Mouse (Mus musculus): Measurements from ENCODE around the gene Stk11. TPM values are rescaled to one million over a fixed set of nuclear protein-coding genes. Genes with fewer than 3 reads are reported as not detected.
"Not testable (repeated sequence)": the region's sequence is repeated elsewhere in the genome, so short reads cannot be mapped to it uniquely, and the experiment has no call there.

Gene Stk11
- polyA plus RNA-seq, 1 experiment from 2014 or later: 27.0 TPM

GRCm38 (mm10) chr10:80163721-80164120 lies 48.1 kb downstream of the Stk11 start:
- no peak overlapping the region for H3K4me3 ChIP-seq (ENCODE audit: low read depth, low read length)
- H3K4me1 ChIP-seq (replicated peaks; ENCODE audit: control insufficient read depth, insufficient read depth, low read length): peaks cover 73% of the 10 kb centered on the region
- H3K4me2 ChIP-seq (ENCODE audit: low read length): no peak overlapping the region
- no peak for ATAC-seq (replicated peaks; ENCODE audit: low FRiP score, low TSS enrichment, low read depth)
- no peak overlapping the region for H3K9ac ChIP-seq (ENCODE audit: low read length)
- H3K36me3 ChIP-seq (ENCODE audit: control insufficient read depth, insufficient read depth, low read length): no peaks in the 10 kb centered on the region
- 72% methylated on average over 8 of the region's 8 CpGs for WGBS
- no peaks in the 10 kb centered on the region for H3K9me3 ChIP-seq (ENCODE audit: control insufficient read depth, low read length)
- no peak overlapping the region for H3K27ac ChIP-seq (ENCODE audit: low read depth)
- DNase-seq (ENCODE audit: low spot score): no peak
- no peaks in the 10 kb centered on the region for H3K27me3 ChIP-seq (replicated peaks; ENCODE audit: control insufficient read depth, insufficient read depth, low read length)

GRCm38 (mm10) chr10:80164161-80164997 lies 48.8 kb downstream of the Stk11 start:
- H3K9ac ChIP-seq (ENCODE audit: low read length): peak overlapping the region; percentile 45
- no peaks in the 10 kb centered on the region for H3K27me3 ChIP-seq (replicated peaks; ENCODE audit: control insufficient read depth, insufficient read depth, low read length)
- H3K9me3 ChIP-seq (ENCODE audit: control insufficient read depth, low read length): no peaks in the 10 kb centered on the region
- ATAC-seq (replicated peaks; ENCODE audit: low FRiP score, low TSS enrichment, low read depth) (peak; percentile 1; the same call in 1 of the 2 replicates), DNase-seq (ENCODE audit: low spot score) (no peak)
- H3K4me2 ChIP-seq (ENCODE audit: low read length): peak overlapping the region; percentile 96
- WGBS: 9% methylated on average over 44 of the region's 44 CpGs
- H3K27ac ChIP-seq (ENCODE audit: low read depth): peak overlapping the region; percentile 33; the same call in 1 of the 2 replicates
- H3K4me3 ChIP-seq (ENCODE audit: low read depth, low read length): peak overlapping the region; percentile 37
- H3K4me1 ChIP-seq (replicated peaks; ENCODE audit: control insufficient read depth, insufficient read depth, low read length): peaks cover 73% of the 10 kb centered on the region
- no peaks in the 10 kb centered on the region for H3K36me3 ChIP-seq (ENCODE audit: control insufficient read depth, insufficient read depth, low read length)

DNA sequence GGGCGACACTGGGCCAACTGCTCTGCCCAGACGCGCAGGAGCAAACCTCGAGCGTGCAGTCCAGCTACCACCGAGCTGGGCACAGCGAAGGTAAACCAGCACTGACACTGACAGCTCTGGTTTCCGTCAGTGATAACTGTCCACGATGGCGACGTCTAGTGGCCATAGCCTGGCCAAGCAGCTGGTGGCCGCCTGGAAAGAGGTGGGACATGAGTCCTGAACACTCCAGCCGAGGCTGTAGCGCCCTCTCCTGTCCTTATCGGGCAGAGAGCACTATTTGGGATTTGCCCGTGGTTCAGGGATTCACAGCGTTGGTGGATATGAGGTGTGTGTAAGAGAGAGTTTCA lies 49.4 kb downstream of the Stk11 start:
- Histone ChIP-seq H3K36me3 (ENCODE audit: control insufficient read depth, insufficient read depth, low read length) (peaks cover 2% of the 10 kb centered on the region), H3K27me3 (replicated peaks; ENCODE audit: control insufficient read depth, insufficient read depth, low read length) (no peaks in the 10 kb centered on the region), H3K4me2 (ENCODE audit: low read length) (peak overlapping the region; percentile 96), H3K9ac (ENCODE audit: low read length) (no peak overlapping the region), H3K4me3 (ENCODE audit: low read depth, low read length) (peak overlapping the region; percentile 37), H3K27ac (ENCODE audit: low read depth) (peak overlapping the region; percentile 33; the same call in 1 of the 2 replicates), H3K9me3 (ENCODE audit: control insufficient read depth, low read length) (no peaks in the 10 kb centered on the region), H3K4me1 (replicated peaks; ENCODE audit: control insufficient read depth, insufficient read depth, low read length) (peaks cover 73% of the 10 kb centered on the region)
- ATAC-seq (replicated peaks; ENCODE audit: low FRiP score, low TSS enrichment, low read depth): peak; percentile 13
- WGBS: under 1% methylated on average over 17 of the region's 17 CpGs
- peak; percentile 97 for DNase-seq (ENCODE audit: low spot score)

- Histone ChIP-seq H3K27ac (ENCODE audit: low read depth) (peak within 1 kb of the TSS; percentile 98), H3K9ac (ENCODE audit: low read length) (no peak within 1 kb of the TSS), H3K4me3 (ENCODE audit: low read depth, low read length) (peak within 1 kb of the TSS; percentile 37), H3K4me2 (ENCODE audit: low read length) (peak within 1 kb of the TSS; percentile 96), H3K9me3 (ENCODE audit: control insufficient read depth, low read length) (no peaks in the 10 kb centered on the region), H3K4me1 (replicated peaks; ENCODE audit: control insufficient read depth, insufficient read depth, low read length) (peaks cover 69% of the 10 kb centered on the region), H3K27me3 (replicated peaks; ENCODE audit: control insufficient read depth, insufficient read depth, low read length) (no peaks in the 10 kb centered on the region), H3K36me3 (ENCODE audit: control insufficient read depth, insufficient read depth, low read length) (peaks cover 8% of the 10 kb centered on the region)
- WGBS: 14% methylated on average over 20 of the region's 20 CpGs
- peak; percentile 72 for DNase-seq (ENCODE audit: low spot score)
- no peak for ATAC-seq (replicated peaks; ENCODE audit: low FRiP score, low TSS enrichment, low read depth)
Measured at GRCm38 (mm10) chr10:80165392-80166128, 50.0 kb downstream of the Stk11 start, which contains the start of gene Cirbp. Cirbp (plus strand) TSS chr10:80165985.

DNA sequence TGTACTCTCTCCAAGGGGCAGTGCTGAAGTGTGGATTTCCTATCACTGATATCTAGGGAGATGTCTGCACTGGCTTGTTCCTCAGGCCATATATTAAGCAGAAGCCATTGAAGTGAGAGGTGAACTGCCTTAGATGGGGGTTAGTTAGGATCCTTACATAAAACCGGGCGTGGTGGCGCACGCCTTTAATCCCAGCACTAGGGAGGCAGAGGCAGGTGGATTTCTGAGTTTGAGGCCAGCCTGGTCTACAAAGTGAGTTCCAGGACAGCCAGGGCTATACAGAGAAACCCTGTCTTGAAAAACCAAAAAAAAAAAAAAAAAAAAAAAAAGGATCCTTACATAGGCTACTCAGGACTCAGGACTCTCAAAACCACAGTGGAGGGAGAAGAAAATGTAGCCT lies 50.5 kb downstream of the Stk11 start:
- not testable (repeated sequence) for H3K4me3 ChIP-seq (ENCODE audit: low read depth, low read length); H3K9me3 ChIP-seq (ENCODE audit: control insufficient read depth, low read length); H3K27me3 ChIP-seq (replicated peaks; ENCODE audit: control insufficient read depth, insufficient read depth, low read length); H3K9ac ChIP-seq (ENCODE audit: low read length); DNase-seq (ENCODE audit: low spot score); ATAC-seq (replicated peaks; ENCODE audit: low FRiP score, low TSS enrichment, low read depth)
- H3K4me2 ChIP-seq (ENCODE audit: low read length): peak overlapping the region; percentile 96
- WGBS: 80% methylated on average over 4 of the region's 4 CpGs
- H3K36me3 ChIP-seq (ENCODE audit: control insufficient read depth, insufficient read depth, low read length): peaks cover 14% of the 10 kb centered on the region
- H3K27ac ChIP-seq (ENCODE audit: low read depth): peak overlapping the region; percentile 35; the same call in 1 of the 2 replicates
- H3K4me1 ChIP-seq (replicated peaks; ENCODE audit: control insufficient read depth, insufficient read depth, low read length): peaks cover 63% of the 10 kb centered on the region

DNA sequence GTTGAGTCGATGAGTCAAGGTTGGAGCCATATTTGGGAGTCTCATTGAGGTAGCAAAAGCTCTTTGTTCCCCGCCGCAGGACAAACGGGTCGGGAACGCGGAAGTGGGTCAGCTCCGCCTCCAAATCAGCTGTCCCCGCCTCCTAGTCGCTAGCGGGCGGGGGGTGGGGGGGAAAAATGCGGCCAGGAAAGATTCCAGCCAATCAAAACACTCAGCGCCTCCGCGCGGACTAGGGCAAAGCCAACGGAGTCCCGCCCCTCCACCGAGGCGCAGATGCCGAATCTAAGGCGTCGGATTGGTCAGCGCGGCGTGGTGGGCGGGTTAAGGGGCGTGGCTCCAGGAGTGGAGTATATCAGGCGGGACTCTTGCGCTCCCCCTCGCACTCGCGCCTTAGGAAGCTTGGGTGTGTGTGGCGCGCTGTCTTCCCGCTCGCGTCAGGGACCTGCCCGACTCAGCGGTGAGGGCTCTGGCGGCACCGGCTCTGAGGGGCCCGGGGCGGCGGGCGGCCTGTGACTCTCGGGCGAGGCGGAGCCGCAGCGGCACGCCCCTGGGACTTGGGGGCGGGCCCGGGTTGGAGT lies 51.9 kb downstream of the Stk11 start:
- ATAC-seq (replicated peaks; ENCODE audit: low FRiP score, low TSS enrichment, low read depth) (peak; percentile 89), DNase-seq (ENCODE audit: low spot score) (peak; percentile 100)
- Histone ChIP-seq H3K27ac (ENCODE audit: low read depth) (peak overlapping the region; percentile 98), H3K4me2 (ENCODE audit: low read length) (peak overlapping the region; percentile 94), H3K27me3 (replicated peaks; ENCODE audit: control insufficient read depth, insufficient read depth, low read length) (no peaks in the 10 kb centered on the region), H3K4me1 (replicated peaks; ENCODE audit: control insufficient read depth, insufficient read depth, low read length) (peaks cover 56% of the 10 kb centered on the region), H3K9me3 (ENCODE audit: control insufficient read depth, low read length) (no peaks in the 10 kb centered on the region), H3K4me3 (ENCODE audit: low read depth, low read length) (peak overlapping the region; percentile 67), H3K9ac (ENCODE audit: low read length) (peak overlapping the region; percentile 96), H3K36me3 (ENCODE audit: control insufficient read depth, insufficient read depth, low read length) (peaks cover 27% of the 10 kb centered on the region)
- WGBS: 0% methylated on average over 55 of the region's 55 CpGs

DNA sequence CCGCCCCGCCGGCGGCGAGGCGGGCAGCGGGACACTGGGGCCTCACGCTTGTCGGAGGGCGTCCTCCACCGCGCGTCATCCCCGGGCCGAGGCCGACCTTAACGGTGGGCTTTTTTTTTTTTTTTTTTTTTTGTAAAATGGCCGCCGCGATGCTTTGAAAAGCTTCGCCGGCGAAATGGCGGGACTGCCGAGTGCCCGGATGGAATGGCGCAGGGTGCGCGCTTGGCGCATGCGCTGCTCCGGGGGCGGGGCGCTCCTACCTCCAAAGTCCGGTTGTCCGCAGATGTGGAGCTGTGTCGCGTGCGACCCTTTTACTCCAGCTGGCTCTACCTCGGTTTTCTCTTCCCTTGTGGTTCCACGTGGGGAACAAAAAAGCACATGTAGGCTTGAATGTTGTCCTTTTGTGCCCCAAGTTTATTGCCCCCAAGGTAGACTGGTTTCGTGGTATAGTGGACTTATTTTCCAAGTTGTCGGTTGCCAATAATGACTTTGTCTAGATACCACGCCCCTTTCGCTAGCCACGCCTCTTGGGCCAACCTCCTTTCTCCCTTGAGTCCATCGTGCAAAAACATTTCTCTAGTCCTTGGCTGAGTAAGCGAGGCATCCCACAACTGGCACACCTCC lies 52.5 kb downstream of the Stk11 start:
- peak; percentile 58 for ATAC-seq (replicated peaks; ENCODE audit: low FRiP score, low TSS enrichment, low read depth)
- H3K27ac ChIP-seq (ENCODE audit: low read depth): peak overlapping the region; percentile 98
- H3K9ac ChIP-seq (ENCODE audit: low read length): peak overlapping the region; percentile 96
- peaks cover 50% of the 10 kb centered on the region for H3K4me1 ChIP-seq (replicated peaks; ENCODE audit: control insufficient read depth, insufficient read depth, low read length)
- no peaks in the 10 kb centered on the region for H3K27me3 ChIP-seq (replicated peaks; ENCODE audit: control insufficient read depth, insufficient read depth, low read length)
- peak overlapping the region; percentile 94 for H3K4me2 ChIP-seq (ENCODE audit: low read length)
- WGBS: under 1% methylated on average over 47 of the region's 48 CpGs
- peak overlapping the region; percentile 67 for H3K4me3 ChIP-seq (ENCODE audit: low read depth, low read length)
- H3K36me3 ChIP-seq (ENCODE audit: control insufficient read depth, insufficient read depth, low read length): peaks cover 27% of the 10 kb centered on the region
- no peaks in the 10 kb centered on the region for H3K9me3 ChIP-seq (ENCODE audit: control insufficient read depth, low read length)
- peak; percentile 95 for DNase-seq (ENCODE audit: low spot score)

GRCm38 (mm10) chr10:80169070-80169469 lies 53.5 kb downstream of the Stk11 start:
- H3K27ac ChIP-seq (ENCODE audit: low read depth): no peak overlapping the region
- peaks cover 45% of the 10 kb centered on the region for H3K4me1 ChIP-seq (replicated peaks; ENCODE audit: control insufficient read depth, insufficient read depth, low read length)
- DNase-seq (ENCODE audit: low spot score): no peak
- H3K9ac ChIP-seq (ENCODE audit: low read length): peak overlapping the region; percentile 96
- no peak for ATAC-seq (replicated peaks; ENCODE audit: low FRiP score, low TSS enrichment, low read depth)
- peak overlapping the region; percentile 67 for H3K4me3 ChIP-seq (ENCODE audit: low read depth, low read length)
- no peaks in the 10 kb centered on the region for H3K9me3 ChIP-seq (ENCODE audit: control insufficient read depth, low read length)
- H3K4me2 ChIP-seq (ENCODE audit: low read length): peak overlapping the region; percentile 94
- H3K36me3 ChIP-seq (ENCODE audit: control insufficient read depth, insufficient read depth, low read length): peaks cover 27% of the 10 kb centered on the region
- H3K27me3 ChIP-seq (replicated peaks; ENCODE audit: control insufficient read depth, insufficient read depth, low read length): no peaks in the 10 kb centered on the region
- 62% methylated on average over 1 of the region's 1 CpGs for WGBS

Data from intestine, embryonic 14.5 days (tissue).